Mouse (Mus musculus) left cerebral cortex, adult 18-20 months (tissue): ENCODE measurements at regions not wholly inside any gene's neighbourhood (a gene's known extent, or its start where the extent isn't known, plus 50 kb on each side); places are given as distances from the start of the nearest gene placed in this dataset.
A peak's percentile ranks its signal among the peaks of the same experiment; 100 is the strongest.

Experiments used
- DNase-seq, 2 experiments: peaks; one replicate each; pipeline ENCODE4 v3.0.0; 2021 to 2022; ENCODE audit warnings: low spot score in 2 of 2, mixed read lengths in 1 of 2
- microRNA-seq, 2 experiments: library from miRNA; unstranded; fragments of <30 nt; microRNA quantifications; one replicate each; pipeline ENCODE4 v1.2.0; 2021

DNA sequence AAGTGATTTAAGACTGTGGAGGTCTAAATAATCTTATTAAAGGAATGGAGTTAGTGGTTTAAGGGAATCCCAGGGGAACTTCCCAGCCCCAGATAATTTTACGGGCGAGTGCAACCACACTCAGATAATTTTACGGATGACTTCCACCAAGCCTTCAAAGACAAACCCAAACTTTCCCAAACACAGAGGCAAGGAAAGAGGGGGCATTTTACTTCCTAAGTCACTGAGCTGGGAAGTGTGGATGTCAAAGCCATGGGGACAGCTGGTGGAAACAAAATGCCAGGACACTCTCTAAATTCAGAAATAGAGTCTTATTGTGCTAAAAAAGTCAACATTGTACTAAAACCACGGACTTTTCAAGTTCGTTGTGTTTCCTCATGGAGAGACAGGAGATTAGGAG is 227.9 kb upstream of the BB014433 start:
- DNase-seq = no peak

DNA sequence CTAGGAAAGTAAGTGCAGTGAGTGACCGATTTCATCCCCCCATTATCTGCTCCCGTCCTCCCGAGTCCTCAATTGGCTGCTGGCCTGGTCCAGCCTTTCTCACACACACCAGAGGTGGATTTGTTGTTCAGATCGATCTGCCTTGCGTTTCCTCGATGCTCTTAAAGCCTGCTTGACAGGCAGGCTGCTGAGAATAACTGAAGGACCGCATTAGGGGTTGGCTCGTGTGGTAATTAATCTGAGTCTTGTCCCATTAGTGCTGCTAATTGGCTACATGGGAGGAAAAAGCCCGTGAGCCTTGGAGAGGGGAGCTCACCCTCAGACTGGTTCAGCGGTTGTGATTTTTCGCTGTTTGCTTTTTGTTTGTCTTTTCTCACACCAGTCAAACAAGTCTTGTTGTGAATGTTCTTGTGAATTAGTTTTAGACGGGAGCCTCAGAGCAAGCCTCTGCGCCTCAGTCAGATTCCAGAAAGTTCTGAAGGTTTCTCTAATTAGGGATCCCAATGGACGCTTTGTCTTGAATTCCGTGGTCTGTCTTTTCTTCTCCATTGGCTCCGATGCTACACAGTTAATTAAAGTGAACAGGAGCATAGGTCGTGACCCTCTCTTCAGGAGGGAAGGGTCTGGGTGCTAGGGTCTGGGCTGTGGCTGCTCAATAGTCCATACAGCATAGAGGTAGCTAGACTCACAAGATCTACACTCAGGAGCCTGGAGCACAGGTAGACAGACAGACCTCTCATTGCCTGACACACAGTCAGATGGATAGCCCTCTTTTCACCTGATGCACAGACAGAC is 226.1 kb upstream of the BB014433 start:
- no peak for DNase-seq

DNA sequence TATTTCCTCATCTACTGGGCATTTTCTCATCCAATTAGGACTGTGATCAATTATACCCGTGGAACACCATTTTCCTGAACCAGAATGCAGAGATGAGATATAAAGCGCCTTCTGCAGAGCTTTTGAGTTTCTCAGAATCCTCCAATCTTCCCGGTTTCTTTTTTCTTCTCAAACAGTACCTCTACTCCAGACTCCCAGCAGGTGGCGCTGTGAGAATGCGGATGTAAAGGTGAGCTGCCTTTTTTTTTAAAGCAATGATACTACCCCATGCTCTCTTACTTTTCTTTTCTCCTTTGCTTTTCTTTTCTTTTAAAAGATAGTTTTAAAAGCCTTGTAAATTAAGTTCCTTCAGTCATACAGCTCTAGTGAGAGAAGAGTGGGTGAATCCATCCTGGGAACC is 224.4 kb upstream of the BB014433 start:
- DNase-seq = peak; percentile 89 to 93

DNA sequence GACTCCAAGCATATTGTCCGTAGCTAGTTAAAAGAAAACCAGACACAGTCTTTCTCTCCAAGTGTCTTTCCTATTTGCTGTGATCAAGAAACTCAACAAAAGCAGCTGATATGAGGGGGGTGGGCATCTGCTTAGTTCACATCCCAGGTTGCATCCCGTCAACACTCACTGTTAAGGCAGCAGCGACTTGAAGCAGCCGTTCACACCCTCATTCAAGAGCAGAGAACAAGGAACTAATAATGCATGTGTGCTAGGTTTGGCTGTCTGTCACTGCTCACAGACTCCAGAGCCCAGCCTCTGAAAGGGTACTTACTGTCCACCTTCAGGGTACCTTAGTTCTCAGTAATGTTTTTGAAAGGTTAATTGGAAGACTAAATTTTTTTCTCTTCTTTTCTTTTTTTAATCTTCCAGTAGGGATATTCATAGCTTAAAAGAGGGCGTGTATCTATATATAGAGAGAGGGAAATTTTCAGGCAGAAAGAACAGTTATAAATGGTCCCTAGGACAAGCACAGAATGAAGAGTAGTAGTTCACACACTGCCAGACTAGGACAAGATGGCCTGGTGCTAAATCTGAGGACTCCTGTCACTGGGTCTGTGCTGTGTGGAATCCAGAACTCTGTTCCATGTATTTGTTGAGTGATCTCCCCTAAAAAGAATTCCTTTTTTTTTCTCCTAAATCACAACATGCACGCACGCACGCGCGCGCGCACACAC is 199.1 kb upstream of the BB014433 start:
- no peak for DNase-seq

DNA sequence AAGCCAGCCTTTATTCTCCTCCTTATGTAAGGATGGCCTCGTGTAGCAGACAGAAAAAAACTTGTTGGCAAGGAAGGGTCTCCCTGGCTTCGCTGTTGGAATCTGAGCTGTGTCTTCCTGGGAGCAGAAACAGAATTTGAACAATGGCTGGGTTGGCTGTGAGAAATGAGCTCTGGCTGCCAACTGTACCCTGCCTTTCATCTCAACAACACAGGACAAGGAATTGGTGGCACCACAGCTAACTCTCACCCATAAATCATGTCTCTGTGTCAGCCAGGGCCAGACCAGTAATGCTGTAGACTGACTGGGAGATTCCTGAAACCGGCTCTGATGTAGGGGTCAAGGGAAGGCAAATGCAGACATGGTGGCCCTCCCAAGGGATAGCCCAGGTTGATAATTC is 189.5 kb upstream of the BB014433 start:
- no peak for DNase-seq

DNA sequence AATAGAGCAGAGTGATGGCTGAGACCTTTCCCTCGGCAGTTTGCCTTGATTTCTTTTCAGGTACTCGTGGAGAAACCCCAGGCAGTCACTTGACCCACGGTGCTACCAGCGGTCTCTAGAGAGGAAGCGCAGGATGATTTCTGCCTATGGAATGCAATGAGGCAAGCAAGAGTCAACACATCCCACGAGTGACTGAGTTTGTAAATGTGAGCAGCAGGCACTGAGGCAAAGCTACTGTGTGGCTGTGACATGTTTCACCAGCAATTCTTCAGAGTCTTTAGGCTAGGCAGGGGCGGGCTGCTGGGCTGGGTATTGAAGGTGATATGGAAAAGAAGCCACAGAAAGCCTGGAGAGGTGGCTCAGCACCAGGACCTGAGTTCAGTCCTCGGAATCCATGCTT is 187.4 kb upstream of the BB014433 start:
- DNase-seq = no peak

DNA sequence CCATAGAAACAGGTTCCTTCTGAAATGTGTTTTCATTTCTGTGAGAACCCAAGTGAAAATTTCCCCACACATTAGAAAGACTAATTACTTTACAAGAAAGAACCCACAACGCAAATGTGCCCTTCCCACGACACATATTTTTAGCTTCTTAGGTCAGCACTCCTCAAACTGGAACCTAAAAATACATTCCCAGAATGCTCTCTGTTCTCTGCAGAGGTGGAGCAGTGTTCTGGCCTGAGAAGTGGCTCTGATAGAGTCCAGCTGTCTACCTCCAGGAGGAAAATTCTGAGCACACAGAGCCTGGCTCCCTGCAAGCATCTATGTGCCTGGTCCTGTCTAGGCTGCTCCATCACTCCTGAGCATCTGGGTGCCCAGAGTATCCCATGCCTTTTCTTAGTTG is 184.3 kb upstream of the BB014433 start:
- DNase-seq = peak in 1 of 2 experiments; percentile 24

DNA sequence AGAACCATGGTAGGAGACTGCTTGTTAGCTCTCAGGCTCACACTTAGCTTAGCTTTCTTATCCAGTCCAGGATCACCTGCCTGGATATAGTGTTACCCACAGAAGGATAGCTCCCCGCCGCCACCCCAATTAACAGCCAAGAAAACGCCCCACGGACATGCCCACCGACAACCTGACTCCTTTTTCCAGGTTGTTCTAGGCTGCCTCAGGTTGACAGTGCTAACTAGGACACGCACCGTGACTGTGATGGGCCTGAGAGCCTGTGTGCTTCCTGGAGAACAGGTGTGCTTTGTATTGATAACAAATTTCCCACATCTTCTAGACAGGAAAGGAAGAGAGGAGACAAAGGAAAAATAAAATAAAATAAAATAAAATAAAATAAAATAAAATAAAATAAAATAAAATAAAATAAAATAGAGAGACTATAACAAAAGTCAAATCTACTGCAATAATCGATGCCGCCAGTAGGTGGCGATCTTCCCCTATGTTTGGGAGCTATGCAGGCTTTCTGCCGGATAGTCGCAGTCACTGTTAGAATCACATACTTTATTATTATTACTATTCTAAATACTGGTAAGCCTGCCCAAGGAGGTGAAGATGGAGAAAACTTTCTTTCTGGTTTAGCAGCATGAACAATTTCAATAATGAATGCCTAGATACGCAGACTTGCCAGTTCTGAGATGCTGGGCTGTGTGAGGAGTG is 175.5 kb upstream of the BB014433 start:
- peak; percentile 64 to 81 for DNase-seq

DNA sequence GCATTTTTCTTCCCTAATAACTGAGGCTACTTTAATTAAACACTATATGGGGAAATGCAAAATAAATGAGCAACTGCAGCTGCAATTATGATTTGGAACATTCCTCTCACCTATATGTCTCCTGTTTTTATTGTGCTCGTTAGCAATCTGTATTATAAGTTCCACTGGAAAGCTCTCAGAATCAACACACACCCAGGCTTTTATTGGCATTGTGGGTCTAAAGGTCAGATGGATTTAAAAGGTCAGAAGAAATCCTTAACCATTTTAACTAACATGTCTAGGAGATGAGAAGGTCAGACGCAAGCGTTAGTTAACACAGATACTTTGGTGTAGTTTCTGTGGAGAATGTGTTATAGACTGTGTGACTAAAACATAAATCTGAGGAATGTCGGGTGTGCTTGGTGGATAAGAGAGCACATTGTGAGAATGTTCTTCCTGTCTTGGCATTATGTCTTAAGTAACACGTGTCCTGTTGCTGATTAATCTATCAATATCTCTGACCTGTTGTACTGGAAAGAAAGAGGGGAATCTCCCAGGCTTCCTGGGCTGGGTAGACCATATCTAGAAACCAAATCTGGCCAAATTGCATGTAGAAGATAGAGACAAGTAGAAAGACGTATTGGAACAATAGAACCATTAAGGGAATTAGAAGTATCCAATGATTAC is 164.1 kb upstream of the BB014433 start:
- no peak for DNase-seq

DNA sequence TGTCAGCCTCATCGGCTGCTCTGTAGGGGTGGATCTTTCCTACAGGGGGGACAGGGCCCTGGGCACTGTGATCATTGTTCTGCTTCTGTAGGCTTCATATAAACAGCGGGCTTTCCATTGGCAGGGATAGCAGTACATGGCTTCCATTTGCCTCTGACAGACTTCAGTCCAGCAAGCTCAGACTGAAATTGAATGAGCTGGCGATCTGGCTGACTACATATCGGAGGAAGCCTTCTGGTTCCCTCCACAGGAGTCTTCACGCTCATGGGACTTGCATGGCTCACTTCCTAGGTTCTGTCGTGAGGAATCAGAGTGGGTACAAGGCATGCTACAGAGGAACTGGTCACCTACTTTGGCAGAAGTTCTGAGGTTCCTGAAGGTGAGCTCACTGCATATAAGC is 155.7 kb upstream of the BB014433 start:
- DNase-seq = no peak

DNA sequence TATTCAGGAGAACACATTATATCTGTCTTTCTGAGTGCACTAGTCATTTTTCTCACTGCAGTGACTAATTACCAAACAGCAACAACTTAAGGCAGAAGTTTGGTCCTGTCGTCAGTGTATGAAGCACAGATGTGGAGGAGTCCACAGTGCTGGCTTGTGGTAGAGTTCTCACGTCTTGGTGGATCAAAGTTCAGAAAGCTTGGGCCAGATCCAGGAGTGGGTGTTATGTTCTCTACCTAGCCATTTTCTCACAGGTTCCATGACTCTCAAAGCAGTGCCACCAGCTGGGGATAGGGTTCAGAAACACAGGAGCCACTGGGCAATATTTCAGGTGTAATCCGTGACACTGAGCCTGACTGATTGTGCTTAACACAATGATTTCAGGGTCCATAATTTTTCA is 144.8 kb upstream of the BB014433 start:
- no peak for DNase-seq

DNA sequence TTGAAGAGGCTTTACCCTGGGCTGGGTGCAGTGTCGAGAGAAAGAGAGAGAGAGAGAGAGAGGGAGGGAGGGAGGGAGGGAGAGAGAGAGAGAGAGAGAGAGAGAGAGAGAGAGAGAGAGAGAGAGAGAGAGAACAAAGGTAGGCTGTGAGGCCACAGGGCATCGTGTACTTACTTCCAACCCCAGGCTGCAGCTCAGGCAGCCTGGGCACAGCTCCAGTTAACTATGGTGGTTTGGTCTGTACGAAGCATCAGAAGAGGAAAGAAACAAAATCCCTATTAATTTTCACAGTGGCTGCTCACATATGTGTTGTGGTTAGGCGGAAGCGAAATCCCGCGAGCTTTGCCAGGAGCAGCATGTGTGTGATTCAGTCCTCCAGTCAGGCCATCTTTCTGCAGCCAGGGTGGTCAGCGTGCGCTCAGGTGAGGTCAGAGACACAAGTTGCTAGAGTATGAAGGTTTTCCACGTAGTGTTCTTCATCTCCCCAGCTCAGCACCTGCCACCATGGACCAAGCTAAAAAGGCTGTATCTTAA is 143.3 kb upstream of the BB014433 start:
- no peak for DNase-seq

Small RNA genes in the stretch of these regions (microRNA-seq; reads per million reads assigned to microRNA genes)
- 0 reads per million in 2 experiments for gene Gm25255
- 0 reads per million in 2 experiments for gene Gm25871
